Mouse (Mus musculus): ENCODE measurements at regions not wholly inside any gene's neighbourhood (a gene's known extent, or its start where the extent isn't known, plus 50 kb on each side); places are given as distances from the start of the nearest gene placed in this dataset.

DNA sequence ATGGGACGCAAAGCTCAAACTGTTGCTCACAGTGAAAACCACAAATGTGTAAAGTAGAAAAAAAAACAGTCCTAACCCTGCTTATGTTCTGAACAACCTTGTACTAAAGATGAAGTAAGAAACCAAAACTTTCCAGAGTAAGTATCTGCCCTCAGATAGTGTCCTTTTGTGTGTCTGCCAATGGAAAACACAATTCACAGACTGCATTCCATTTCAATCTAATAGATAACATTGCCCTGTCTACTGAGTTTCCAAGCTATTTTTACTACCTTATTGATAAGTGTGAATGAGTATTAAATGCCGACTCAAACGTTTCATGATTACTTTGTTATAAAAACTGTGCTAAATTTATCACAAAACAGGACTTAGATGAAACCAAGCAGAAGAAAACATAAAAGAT, 1357.4 kb upstream of the Flrt2 start:
- Histone ChIP-seq H3K4me1 (peaks cover 12% of the 10 kb centered on the region), H3K9ac (no peak overlapping the region), H3K36me3 (no peaks in the 10 kb centered on the region), H3K4me2 (no peak overlapping the region), H3K4me3 (no peak overlapping the region), H3K9me3 (no peaks in the 10 kb centered on the region), H3K27me3 (replicated peaks) (no peaks in the 10 kb centered on the region), H3K27ac (replicated peaks) (peak overlapping the region; percentile 88)
- ATAC-seq (ENCODE audit: extremely low read depth, insufficient number of reproducible peaks, low FRiP score, low TSS enrichment) = no peak
- WGBS = 26% methylated on average over 3 of the region's 3 CpGs

DNA sequence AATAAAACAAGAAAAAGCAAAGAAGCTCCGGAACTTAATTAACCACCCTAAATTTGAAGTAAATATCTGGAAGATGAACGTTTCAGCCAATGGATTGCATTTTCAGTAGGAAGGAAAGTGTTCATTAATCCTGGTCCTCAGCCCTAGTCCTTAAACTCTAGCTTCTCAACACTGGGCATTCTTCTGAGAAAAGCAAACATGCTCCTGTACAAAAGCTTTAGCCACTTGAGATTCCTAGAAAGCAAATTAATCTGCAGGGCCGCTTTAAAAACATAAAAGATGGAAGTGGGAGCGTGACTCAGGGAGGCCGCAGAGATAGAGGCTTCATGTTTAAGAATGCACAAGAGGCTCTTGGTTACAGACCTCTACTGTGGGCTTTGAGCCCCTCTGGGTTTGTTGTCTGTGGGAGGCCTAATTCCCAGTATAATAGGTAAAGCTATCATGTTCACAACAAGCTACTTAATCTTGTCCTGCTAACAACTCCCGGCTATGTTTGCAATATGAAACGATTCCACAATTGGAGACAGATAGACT, 1342.3 kb upstream of the Flrt2 start:
- peaks cover 6% of the 10 kb centered on the region; the same call in 1 of the 2 replicates for H3K4me1 ChIP-seq
- no peak overlapping the region for H3K4me2 ChIP-seq
- no peak for ATAC-seq (ENCODE audit: extremely low read depth, insufficient number of reproducible peaks, low FRiP score, low TSS enrichment)
- H3K27me3 ChIP-seq (replicated peaks) = no peaks in the 10 kb centered on the region
- H3K9ac ChIP-seq = no peak overlapping the region
- H3K36me3 ChIP-seq = no peaks in the 10 kb centered on the region
- 64% methylated on average over 7 of the region's 7 CpGs for WGBS
- H3K4me3 ChIP-seq = no peak overlapping the region
- H3K9me3 ChIP-seq = no peaks in the 10 kb centered on the region
- H3K27ac ChIP-seq (replicated peaks) = no peak overlapping the region

DNA sequence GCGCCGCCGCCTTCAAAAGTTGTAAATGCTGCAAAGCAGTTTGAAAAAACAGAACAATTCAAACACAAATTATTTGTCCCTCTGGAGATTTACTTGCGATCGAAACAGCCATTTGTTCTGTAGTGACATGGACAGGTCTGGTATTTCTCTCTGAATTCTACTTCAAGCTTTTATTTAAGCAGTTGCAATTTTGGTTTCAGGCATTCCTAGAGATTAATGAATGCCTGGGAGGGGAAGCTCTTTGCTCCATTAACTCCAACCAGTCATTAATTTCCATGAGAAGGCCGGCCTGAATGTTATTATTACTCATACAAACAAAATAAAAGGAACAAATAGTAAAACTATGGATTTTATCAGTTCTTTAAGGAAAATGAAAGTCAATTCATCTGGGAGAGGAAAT, 1327.8 kb upstream of the Flrt2 start:
- Histone ChIP-seq H3K27ac (replicated peaks) (no peak overlapping the region), H3K4me1 (0 out of 2 replicates have a peak, but pooled peaks cover 5% of the 10 kb centered on the region), H3K36me3 (no peaks in the 10 kb centered on the region), H3K9ac (no peak overlapping the region), H3K4me2 (no peak overlapping the region), H3K27me3 (replicated peaks) (no peaks in the 10 kb centered on the region), H3K4me3 (no peak overlapping the region), H3K9me3 (no peaks in the 10 kb centered on the region)
- no peak for ATAC-seq (ENCODE audit: extremely low read depth, insufficient number of reproducible peaks, low FRiP score, low TSS enrichment)
- WGBS = 75% methylated on average over 6 of the region's 6 CpGs

- Histone ChIP-seq H3K27ac (replicated peaks) (no peak overlapping the region), H3K36me3 (no peaks in the 10 kb centered on the region), H3K4me2 (no peak overlapping the region), H3K9me3 (no peaks in the 10 kb centered on the region), H3K9ac (no peak overlapping the region), H3K27me3 (replicated peaks) (no peaks in the 10 kb centered on the region), H3K4me1 (peaks cover 7% of the 10 kb centered on the region), H3K4me3 (no peak overlapping the region)
- no peak for ATAC-seq (ENCODE audit: extremely low read depth, insufficient number of reproducible peaks, low FRiP score, low TSS enrichment)
- 37% methylated on average over 2 of the region's 2 CpGs for WGBS
Measured at GRCm38 (mm10) chr12:94399991-94400390, 1292.0 kb upstream of the Flrt2 start.

- Histone ChIP-seq H3K4me1 (0 out of 2 replicates have a peak, but pooled peaks cover 2% of the 10 kb centered on the region), H3K4me2 (no peak overlapping the region), H3K9me3 (no peaks in the 10 kb centered on the region), H3K4me3 (no peak overlapping the region), H3K36me3 (no peaks in the 10 kb centered on the region), H3K27ac (replicated peaks) (no peak overlapping the region), H3K27me3 (replicated peaks) (no peaks in the 10 kb centered on the region), H3K9ac (no peak overlapping the region)
- no peak for ATAC-seq (ENCODE audit: extremely low read depth, insufficient number of reproducible peaks, low FRiP score, low TSS enrichment)
- WGBS = 41% methylated on average over 5 of the region's 5 CpGs
Measured at GRCm38 (mm10) chr12:94420918-94421317, 1271.1 kb upstream of the Flrt2 start.

GRCm38 (mm10) chr12:94421743-94422142, 1270.3 kb upstream of the Flrt2 start:
- Histone ChIP-seq H3K27me3 (replicated peaks) (no peaks in the 10 kb centered on the region), H3K27ac (replicated peaks) (no peak overlapping the region), H3K36me3 (no peaks in the 10 kb centered on the region), H3K4me1 (0 out of 2 replicates have a peak, but pooled peaks cover 2% of the 10 kb centered on the region), H3K9ac (no peak overlapping the region), H3K4me2 (no peak overlapping the region), H3K4me3 (no peak overlapping the region), H3K9me3 (no peaks in the 10 kb centered on the region)
- no peak for ATAC-seq (ENCODE audit: extremely low read depth, insufficient number of reproducible peaks, low FRiP score, low TSS enrichment)
- WGBS = 66% methylated on average over 3 of the region's 3 CpGs

DNA sequence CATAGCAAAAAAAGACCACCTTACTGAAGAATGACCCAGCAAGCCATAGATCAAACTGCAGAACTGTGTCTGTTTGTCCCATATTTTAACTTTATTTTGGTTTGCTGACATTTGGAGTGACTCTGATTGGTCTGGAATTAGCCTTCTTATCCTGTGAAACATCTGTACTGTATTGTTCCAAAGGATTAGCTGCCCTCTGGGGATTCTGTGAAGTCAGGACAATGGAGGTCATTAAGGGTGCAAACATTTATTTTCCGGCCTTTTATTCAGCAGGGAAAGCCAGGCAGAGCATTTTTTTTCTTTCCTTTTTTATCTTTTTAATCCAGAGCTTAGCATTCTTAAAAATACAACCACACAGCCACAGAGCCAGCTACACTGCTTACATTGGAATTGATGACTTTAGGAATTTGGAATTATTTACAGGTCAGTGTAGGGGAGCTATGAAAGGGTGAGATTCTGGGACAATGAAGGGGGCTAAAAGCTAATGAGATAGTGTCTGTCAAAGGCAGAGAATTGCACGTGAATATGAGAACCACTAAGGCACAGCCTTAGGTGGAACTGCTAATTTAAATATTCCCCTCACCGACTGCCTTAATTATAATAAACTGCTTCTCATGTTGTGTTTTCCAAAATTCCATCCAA, 1267.6 kb upstream of the Flrt2 start:
- H3K4me2 ChIP-seq = no peak overlapping the region
- WGBS = 33% methylated on average over 3 of the region's 3 CpGs
- ATAC-seq (ENCODE audit: extremely low read depth, insufficient number of reproducible peaks, low FRiP score, low TSS enrichment) = no peak

DNA sequence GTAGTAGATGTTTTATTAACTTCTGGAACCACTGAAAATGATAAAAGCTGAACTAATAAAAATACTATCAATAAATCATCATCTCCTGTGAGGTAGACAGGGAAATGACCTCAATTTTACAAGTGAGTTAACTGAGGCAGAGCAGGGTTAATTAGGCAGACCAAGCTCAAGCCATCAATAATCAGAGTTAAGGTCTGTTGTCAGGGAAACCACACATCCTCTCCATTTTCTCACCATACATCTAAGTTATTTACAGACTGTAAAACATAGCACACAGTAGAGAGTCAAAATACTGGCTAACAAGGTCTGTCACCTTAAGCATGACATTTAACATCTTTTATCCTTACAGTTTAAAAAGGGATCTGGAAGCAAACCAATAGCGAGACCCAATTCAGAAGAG, 1242.5 kb upstream of the Flrt2 start:
- Histone ChIP-seq H3K4me1 (no peaks in the 10 kb centered on the region), H3K9ac (no peak overlapping the region), H3K4me2 (no peak overlapping the region), H3K36me3 (no peaks in the 10 kb centered on the region), H3K27me3 (replicated peaks) (no peaks in the 10 kb centered on the region), H3K4me3 (no peak overlapping the region), H3K9me3 (no peaks in the 10 kb centered on the region), H3K27ac (replicated peaks) (no peak overlapping the region)
- ATAC-seq (ENCODE audit: extremely low read depth, insufficient number of reproducible peaks, low FRiP score, low TSS enrichment) = no peak
- 77% methylated on average over 1 of the region's 1 CpGs for WGBS

More for the DNA sequence above, 1267.6 kb upstream of the Flrt2 start:
- Histone ChIP-seq H3K9ac (no peak overlapping the region), H3K4me1 (peaks cover 13% of the 10 kb centered on the region), H3K36me3 (no peaks in the 10 kb centered on the region), H3K27me3 (replicated peaks) (no peaks in the 10 kb centered on the region), H3K9me3 (no peaks in the 10 kb centered on the region), H3K4me3 (no peak overlapping the region), H3K27ac (replicated peaks) (no peak overlapping the region)

GRCm38 (mm10) chr12:94468027-94468426, 1224.0 kb upstream of the Flrt2 start:
- Histone ChIP-seq H3K4me1 (peaks cover 4% of the 10 kb centered on the region; the same call in 1 of the 2 replicates), H3K4me2 (no peak overlapping the region), H3K4me3 (no peak overlapping the region), H3K36me3 (no peaks in the 10 kb centered on the region), H3K9ac (no peak overlapping the region), H3K27ac (replicated peaks) (no peak overlapping the region), H3K27me3 (replicated peaks) (no peaks in the 10 kb centered on the region), H3K9me3 (no peaks in the 10 kb centered on the region)
- WGBS = 50% methylated on average over 2 of the region's 2 CpGs
- no peak for ATAC-seq (ENCODE audit: extremely low read depth, insufficient number of reproducible peaks, low FRiP score, low TSS enrichment)

GRCm38 (mm10) chr12:94468609-94469008, 1223.4 kb upstream of the Flrt2 start:
- Histone ChIP-seq H3K27me3 (replicated peaks) (no peaks in the 10 kb centered on the region), H3K4me2 (no peak overlapping the region), H3K9ac (no peak overlapping the region), H3K36me3 (no peaks in the 10 kb centered on the region), H3K9me3 (no peaks in the 10 kb centered on the region), H3K27ac (replicated peaks) (no peak overlapping the region), H3K4me1 (peaks cover 4% of the 10 kb centered on the region; the same call in 1 of the 2 replicates), H3K4me3 (no peak overlapping the region)
- ATAC-seq (ENCODE audit: extremely low read depth, insufficient number of reproducible peaks, low FRiP score, low TSS enrichment) = no peak
- 51% methylated on average over 3 of the region's 3 CpGs for WGBS

- H3K4me1 ChIP-seq = peaks cover 4% of the 10 kb centered on the region; the same call in 1 of the 2 replicates
- H3K9me3 ChIP-seq = no peaks in the 10 kb centered on the region
- H3K4me2 ChIP-seq = no peak overlapping the region
- no peaks in the 10 kb centered on the region for H3K36me3 ChIP-seq
- 50% methylated on average over 2 of the region's 2 CpGs for WGBS
- no peak overlapping the region for H3K27ac ChIP-seq (replicated peaks)
- no peak overlapping the region for H3K4me3 ChIP-seq
- no peak for ATAC-seq (ENCODE audit: extremely low read depth, insufficient number of reproducible peaks, low FRiP score, low TSS enrichment)
- no peak overlapping the region for H3K9ac ChIP-seq
- H3K27me3 ChIP-seq (replicated peaks) = no peaks in the 10 kb centered on the region
Measured at GRCm38 (mm10) chr12:94469850-94470249, 1222.2 kb upstream of the Flrt2 start.

GRCm38 (mm10) chr12:94470981-94471380, 1221.0 kb upstream of the Flrt2 start:
- peaks cover 4% of the 10 kb centered on the region; the same call in 1 of the 2 replicates for H3K4me1 ChIP-seq
- no peaks in the 10 kb centered on the region for H3K9me3 ChIP-seq
- no peak overlapping the region for H3K9ac ChIP-seq
- no peak overlapping the region for H3K4me3 ChIP-seq
- no peaks in the 10 kb centered on the region for H3K27me3 ChIP-seq (replicated peaks)
- no peaks in the 10 kb centered on the region for H3K36me3 ChIP-seq
- WGBS = 38% methylated on average over 1 of the region's 1 CpGs
- H3K27ac ChIP-seq (replicated peaks) = peak overlapping the region; percentile 55
- no peak for ATAC-seq (ENCODE audit: extremely low read depth, insufficient number of reproducible peaks, low FRiP score, low TSS enrichment)
- no peak overlapping the region for H3K4me2 ChIP-seq

Data from heart, embryonic 13.5 days (tissue).